Mouse (Mus musculus) liver, adult (tissue): ENCODE measurements around the gene Kif5c.

Experiments
- GATA4 ChIP-seq: IDR thresholded peaks from 2 replicates; pipeline ENCODE4 v1.6.1; 2014; ENCODE audit warnings: mild to moderate bottlenecking, low read length; ENCODE audit not compliant: insufficient replicate concordance

Kif5c gene

DNA sequence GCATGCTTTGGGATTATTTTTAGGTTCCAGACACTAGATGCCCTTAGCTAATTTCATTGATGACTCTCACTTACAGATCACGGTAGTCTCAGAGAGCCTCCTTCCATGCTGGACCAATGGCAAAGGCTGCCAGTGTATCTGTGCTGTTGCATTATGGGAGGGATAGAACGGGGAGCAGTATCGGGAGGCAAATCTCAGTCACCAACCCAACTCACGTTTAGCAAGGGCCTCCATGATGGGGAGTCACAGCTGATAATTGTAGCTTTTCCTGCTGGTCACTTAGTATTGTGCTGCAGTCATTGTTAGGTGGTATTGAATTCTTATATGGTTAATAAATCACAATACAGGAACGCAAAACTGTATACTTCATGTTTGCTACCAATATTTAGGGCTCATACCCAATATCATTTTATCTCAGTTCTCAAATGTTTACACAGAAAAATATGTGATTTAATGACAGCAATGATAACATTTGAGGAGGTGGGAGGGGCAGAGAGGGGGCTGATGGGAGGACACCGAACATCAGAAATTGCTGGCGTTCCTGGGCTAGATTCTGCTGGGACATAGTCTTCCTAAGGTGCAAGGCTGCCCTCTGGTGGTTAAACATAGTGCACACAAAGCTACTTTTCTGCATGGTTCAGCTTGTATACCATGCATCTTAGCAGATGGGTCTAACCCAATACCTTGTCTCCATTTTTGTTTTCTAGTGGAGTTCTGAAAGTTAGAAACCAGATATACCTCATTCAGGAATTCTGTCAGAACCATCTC lies 115.1 kb downstream of the Kif5c start:
- no peak for TF ChIP-seq GATA4

DNA sequence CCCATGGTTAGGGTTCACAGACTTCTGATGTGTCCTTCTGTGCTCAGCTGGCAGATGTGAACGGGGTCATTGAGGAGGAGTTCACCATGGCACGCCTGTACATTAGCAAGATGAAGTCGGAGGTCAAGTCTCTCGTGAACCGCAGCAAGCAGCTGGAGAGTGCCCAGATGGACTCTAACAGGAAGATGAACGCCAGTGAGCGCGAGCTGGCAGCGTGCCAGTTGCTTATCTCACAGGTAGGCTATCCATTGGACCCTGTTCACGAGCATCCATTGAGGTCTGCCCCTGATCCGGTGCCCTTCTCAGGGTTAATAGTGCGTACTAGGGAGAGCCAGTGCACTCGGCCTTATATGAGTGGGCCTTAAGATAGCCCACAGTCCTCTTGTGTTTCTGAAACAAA lies 116.3 kb downstream of the Kif5c start:
- no peak for TF ChIP-seq GATA4

DNA sequence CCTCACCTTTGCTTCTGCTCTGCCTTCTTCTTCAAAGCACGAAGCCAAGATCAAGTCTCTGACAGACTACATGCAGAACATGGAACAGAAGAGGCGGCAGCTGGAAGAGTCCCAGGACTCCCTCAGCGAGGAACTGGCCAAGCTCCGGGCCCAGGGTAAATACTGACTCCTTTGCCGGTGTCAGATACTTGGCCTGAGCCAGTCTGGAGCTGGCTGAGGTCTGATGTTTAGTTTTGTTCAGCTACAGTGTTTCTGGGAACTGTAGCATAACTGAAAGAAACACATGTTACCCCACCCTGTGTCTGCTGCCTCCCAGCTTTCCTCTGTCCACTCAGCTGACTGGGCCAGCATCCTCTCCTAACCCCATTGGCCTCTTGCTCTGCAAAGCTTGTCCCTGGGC lies 119.9 kb downstream of the Kif5c start:
- TF ChIP-seq GATA4, result no peak

DNA sequence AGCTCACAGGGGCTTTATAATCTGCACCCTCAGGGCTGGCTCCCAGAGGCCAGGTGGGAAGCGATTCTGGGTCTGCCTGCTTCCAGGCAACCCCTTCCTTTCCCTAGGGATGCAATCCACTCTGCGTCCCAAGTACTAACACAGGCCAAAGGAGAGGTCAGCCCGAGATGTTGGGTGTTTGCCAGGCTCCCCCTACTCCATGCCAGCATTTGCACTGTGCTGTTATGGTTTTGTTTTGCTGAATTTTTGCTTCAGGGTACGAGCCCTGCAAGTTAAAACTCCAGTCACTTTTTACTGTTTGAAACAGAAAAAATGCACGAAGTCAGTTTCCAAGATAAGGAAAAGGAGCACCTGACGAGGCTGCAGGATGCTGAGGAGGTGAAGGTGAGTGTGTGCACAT lies 121.9 kb downstream of the Kif5c start:
- TF ChIP-seq GATA4, result no peak

DNA sequence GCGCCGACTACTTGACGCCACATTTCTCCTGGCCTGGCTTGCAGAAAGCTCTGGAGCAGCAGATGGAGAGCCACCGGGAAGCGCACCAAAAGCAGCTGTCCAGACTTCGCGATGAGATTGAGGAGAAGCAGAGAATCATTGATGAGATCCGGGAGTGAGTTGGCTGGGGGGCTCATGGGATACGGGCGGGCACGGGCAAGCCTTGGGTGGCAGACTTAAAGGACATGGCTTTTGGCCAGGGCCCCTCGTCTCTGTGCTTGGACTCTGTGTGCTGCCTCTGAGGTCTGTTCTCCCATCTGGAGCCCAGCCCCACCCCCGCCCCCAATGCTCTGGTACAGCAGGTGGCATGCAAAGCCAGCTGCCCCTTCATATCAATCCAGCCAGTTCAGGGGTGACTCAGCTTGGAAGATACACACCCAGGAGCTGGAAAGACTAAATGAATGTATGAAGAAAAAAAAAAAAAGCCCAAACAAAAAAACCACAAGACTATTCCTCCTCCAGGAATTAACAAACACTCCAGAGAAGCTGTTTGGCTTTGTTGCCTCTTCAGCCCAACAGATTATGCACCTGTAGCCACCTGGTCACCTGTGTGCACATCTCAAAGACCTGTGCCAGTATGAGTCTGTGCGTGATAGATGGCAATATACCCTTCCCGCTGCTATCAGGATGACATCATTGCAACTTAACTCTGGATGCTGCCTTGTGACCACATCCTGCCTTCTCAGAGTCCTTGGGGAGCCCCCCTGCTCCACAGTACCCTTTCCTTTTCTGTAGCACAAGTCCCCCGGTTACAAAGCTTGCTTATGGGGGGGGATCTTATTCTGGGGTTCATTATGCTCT lies 123.0 kb downstream of the Kif5c start:
- TF ChIP-seq GATA4, result no peak

DNA sequence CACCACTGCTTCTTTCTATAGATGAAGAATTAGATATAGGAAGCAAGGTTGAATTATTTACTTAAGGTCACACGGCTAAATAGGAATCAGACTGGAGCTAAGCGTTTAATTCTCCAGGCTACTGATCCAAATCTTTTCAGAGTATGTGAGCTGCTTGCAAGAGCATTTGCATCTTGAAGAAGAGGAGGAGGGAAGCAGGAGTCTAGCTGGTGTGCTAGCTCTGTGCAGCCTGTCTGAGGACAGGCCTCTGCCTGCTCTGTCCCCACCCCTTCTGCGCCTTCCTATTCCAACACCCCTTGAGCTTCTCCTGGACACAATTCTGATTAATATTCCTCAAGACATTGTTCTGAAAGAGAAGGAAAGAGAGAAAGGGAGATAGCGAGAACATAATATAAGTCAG lies 123.8 kb downstream of the Kif5c start:
- TF ChIP-seq GATA4, result no peak

DNA sequence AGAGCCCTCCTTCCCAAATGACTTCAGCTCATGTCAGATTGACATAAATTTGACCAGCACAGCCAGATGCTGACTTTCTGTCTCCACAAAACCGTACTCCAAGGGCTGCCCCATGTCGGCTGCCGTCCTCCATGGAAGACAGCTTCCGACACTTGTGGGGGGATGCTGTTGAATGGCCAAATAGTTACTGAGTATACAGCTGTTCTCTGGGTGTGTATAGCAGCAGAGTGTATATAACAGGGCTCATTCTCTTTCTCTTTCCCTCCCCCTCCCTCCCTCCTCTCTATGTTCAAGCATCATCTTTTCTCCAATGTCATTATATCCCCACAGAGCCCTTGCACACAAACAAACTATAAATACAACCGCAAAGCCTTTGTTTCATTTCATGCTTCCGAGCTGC lies 124.7 kb downstream of the Kif5c start:
- no peak for TF ChIP-seq GATA4

DNA sequence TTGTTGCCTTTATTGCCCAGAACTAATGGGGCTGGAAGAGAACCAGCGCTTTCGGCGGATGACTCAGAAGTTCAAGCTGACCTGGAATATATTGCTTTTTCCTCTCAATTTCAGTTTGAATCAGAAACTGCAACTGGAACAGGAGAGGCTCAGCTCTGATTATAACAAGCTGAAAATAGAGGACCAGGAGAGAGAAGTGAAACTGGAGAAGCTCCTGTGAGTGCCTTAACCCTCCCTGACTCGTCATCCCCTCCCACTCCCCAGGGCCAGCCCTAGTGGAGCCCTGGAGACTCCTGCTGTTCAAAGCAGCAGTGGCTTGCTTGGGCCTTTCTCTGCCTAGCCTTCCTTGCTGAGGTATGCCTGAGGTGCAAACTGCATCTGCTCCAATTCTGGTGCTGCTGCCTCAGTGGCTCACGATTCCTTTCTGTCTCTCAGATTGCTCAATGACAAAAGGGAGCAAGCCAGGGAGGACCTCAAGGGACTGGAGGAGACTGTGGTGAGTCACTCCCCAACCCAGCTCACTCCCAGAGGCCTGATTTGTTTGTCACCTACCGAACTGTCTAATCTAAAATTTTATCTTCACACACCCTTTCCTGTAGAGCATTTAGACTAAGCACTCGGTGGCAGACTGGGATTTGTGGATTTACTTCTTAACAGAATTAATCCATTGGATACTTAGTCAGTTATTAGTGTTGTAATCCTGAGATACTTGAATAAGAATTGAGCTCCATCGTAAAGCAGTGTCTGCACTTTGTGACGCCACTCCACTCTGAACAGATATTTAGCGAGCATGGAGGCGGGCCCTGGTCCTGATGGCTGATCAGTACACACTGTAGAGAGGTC lies 125.4 kb downstream of the Kif5c start:
- TF ChIP-seq GATA4, result no peak

DNA sequence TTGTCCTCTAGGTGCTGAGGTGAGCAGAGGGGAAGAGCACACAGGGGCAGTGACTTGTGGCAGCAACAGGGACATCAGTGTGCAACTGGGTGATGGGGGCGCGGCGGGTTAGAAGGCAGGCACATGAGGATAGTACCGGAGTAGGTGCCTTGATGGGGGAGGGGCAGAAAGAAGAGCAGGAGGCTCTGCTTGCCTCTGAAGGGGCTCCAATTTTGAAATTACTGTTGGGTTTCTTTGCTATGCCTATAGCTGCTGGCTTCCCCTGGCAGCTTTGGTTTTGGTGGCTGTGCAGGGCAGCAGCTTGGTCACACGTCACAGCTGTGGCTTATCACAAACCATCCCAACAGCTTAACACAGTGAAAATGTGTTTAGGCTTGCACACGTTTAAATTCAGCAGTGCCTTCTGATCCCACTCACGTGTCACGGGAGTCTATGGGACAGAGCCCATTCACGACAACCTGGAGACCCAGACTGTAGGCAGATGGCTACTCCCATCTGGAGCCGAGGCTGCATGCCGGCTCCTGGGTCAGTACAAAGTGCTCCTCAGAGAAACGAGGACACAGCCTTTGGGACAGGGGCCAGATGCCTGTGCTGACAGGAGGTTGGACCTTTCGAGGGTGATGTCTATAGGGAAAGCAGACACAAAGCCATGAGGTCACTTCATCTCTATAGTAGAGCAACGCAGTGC lies 126.1 kb downstream of the Kif5c start:
- TF ChIP-seq GATA4, result no peak

DNA sequence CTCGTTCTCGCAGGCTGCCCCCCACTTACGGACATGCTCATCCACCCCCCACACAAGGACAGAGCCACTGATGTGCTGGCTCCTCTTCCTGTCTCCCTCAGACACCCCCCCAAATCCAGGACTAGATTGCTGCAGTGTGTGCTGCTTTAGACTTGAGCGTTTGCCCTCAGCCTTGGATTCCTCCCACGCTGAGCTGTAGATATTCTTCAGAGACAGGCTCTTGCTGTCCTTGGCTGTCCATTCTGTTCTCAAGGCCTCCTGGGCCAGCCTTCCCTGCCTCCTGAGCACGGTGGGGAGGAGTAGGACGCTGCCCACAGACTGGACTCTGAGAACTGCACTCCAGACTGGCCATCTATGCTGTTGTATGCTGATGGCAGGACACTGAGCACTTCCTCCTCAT lies 127.8 kb downstream of the Kif5c start:
- no peak for TF ChIP-seq GATA4

DNA sequence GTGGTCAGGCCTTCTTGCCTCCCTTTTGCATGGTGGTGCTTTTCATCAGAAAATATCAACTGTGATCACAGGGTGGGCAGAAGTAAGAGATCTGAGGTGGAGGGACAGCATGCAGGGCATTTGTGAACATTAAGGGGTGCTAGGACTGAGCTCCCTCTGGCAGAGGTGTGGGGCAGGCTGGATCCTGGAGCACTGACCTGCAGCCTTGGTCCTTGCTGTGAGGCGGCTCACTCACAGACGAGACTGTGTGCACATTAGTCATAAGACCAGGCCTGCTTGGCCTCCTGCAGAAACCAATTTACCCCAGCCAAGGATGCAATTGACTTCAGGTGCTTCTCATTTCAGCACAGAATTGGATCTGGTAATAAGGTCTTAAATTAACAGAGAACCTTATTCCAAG lies 128.6 kb downstream of the Kif5c start:
- no peak for TF ChIP-seq GATA4

DNA sequence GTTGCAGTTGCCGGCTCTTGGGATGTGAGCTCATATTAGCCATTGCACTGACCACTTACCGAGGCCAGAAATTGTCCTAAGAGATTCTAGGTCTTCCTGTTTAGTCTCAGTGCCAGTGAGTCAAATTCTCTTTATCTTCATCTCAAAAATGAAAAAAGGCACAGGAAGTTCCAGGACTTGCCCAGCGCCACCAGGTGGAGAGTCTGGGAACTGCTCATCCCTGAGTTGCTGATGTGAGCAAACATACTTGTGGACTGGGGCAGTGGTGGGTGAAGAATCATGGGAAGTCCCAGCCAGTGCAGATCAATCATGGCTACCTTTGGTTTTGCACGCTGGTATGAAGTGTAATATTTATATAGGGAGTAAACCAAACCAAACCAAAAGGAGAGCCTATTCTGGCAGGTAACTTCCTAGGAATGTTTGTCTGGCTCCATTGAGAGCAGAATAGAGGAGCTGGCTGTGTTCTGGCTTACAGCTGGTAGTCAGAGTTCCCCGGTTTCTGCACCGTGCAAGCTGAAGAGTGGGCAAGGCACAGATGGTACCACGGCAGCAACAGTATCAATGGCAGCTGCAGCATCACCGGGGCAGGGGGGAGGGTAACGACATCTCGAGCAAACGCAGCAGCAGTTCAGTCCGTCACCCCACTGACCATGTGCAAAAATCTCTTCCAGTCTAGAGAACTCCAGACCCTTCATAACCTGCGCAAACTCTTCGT lies 129.7 kb downstream of the Kif5c start:
- no peak for TF ChIP-seq GATA4

DNA sequence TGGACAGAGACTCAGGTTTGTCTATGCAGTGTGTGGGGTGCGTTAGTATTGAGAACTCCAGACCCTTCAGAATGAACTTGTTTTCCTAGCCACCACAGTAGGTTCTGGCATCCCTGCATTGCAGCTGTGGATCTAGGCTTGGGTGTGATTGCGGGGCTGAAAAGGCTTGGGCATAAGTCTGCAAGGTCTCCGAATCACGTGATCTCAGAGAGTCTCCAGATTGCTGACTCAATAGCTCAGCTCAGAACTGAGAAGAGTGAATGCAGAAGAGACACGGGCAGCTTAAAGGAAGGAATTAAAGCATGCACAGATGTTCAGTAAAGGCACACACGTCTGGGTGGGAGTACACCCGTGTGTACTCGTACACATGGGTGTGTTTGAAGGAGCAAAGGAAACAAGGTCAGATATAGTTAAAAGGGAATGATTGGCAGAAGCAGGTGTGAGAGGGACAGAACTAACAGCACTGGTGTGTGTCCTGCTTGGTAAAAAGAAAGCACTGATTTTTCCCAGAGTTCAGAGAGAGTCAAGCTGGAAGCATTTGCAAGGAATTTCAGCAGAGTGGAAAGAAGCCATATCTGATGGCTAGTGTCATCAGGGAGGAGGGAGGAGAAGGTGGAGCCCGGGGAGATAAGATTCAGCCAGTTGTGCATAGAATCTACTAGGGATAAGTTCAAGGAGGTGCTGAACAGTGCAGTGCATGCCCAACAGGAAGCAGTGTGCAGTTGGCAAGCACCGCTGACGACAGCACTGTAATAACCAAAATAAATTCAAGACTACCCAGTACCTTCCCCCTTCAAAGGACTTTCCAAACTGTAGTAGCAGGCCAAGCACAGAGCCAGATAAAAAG lies 130.9 kb downstream of the Kif5c start:
- no peak for TF ChIP-seq GATA4
